Mouse (Mus musculus): ENCODE results near the gene Pde3a.

Pde3a gene

GRCm38 (mm10) chr6:141474223-141474622 is 225.2 kb downstream of the Pde3a start:
- ATAC-seq (ENCODE audit: insufficient number of reproducible peaks, low FRiP score, low TSS enrichment) = no peak

- ATAC-seq (ENCODE audit: insufficient number of reproducible peaks, low FRiP score, low TSS enrichment) = no peak
Observed at GRCm38 (mm10) chr6:141474696-141475095, 225.6 kb downstream of the Pde3a start.

DNA sequence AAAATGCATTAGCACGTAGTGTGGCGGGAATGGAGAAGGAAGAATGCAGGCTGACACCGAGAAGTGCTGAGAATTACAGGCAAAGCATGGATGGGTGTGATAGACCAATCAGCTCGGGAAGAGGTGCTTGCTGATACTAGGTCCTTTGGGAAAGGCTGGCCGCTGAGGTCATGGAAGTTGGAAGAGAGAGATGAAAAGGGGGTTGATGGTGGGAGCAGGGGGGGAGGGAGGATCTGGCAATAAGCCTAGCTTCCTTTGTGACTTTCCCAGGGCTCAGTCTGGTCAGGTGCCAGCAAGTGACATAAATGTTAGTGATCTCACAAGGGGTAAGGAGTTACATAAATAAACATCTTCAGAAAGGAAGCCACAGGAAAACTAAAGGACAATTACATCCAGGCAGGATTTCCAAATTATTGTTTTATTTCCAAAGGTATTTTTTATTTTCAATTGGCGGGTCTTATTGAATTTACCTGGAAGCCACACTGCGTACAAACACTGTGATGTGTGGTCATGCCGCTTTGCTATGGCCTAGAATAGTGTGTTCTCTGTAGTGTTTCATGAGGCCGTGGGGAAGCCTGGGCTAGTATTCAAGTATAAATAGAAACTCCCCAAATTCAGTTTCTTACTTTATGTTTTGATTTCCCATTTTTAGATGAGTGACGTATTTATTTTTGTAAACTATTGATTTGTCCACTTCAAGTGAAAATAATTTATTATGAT is 236.4 kb downstream of the Pde3a start:
- no peak for ATAC-seq (ENCODE audit: insufficient number of reproducible peaks, low FRiP score, low TSS enrichment)

DNA sequence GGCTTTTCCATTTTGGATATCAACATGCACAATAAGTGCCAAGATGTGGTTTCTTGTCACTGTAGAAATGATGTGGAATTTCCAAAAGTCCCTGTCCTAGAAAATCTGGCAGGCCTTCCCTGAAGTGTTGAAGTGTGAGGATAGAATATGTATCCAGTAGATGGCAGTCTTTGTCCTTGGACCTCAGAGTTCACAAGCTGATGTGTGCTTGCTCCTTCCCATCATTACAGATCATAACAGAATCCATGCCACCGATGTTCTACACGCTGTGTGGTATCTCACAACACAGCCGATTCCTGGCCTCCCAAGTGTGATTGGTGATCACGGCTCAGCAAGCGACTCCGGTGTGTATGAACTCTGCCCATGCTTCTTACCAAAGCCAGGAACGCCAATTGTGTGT is 238.2 kb downstream of the Pde3a start:
- peak; percentile 63; the same call in 1 of the 2 replicates for ATAC-seq (ENCODE audit: insufficient number of reproducible peaks, low FRiP score, low TSS enrichment)

DNA sequence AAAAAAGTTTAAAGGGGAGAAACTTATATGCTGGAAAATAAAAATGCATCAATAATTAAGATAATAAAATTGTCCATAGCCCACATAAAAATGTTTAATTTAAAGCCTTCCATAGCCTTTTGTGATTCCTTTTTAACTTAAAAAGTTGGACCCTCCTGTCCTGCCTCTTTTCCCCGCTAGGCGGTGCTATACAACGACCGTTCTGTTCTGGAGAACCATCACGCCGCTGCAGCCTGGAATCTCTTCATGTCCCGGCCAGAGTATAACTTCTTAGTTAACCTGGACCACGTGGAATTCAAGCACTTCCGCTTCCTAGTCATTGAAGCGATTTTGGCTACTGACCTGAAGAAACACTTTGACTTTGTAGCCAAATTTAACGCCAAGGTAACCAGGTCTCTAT is 239.6 kb downstream of the Pde3a start:
- no peak for ATAC-seq (ENCODE audit: insufficient number of reproducible peaks, low FRiP score, low TSS enrichment)

GRCm38 (mm10) chr6:141494909-141495308 is 245.8 kb downstream of the Pde3a start:
- ATAC-seq (ENCODE audit: insufficient number of reproducible peaks, low FRiP score, low TSS enrichment) = no peak

- no peak for ATAC-seq (ENCODE audit: insufficient number of reproducible peaks, low FRiP score, low TSS enrichment)
Observed at GRCm38 (mm10) chr6:141495634-141496418, 246.8 kb downstream of the Pde3a start.

GRCm38 (mm10) chr6:141499511-141499910 is 250.4 kb downstream of the Pde3a start:
- no peak for ATAC-seq (ENCODE audit: insufficient number of reproducible peaks, low FRiP score, low TSS enrichment)

- no peak for ATAC-seq (ENCODE audit: insufficient number of reproducible peaks, low FRiP score, low TSS enrichment)
Observed at GRCm38 (mm10) chr6:141501171-141501570, 252.1 kb downstream of the Pde3a start.

GRCm38 (mm10) chr6:141522541-141522940 is 273.5 kb downstream of the Pde3a start:
- no peak for ATAC-seq (ENCODE audit: insufficient number of reproducible peaks, low FRiP score, low TSS enrichment)

DNA sequence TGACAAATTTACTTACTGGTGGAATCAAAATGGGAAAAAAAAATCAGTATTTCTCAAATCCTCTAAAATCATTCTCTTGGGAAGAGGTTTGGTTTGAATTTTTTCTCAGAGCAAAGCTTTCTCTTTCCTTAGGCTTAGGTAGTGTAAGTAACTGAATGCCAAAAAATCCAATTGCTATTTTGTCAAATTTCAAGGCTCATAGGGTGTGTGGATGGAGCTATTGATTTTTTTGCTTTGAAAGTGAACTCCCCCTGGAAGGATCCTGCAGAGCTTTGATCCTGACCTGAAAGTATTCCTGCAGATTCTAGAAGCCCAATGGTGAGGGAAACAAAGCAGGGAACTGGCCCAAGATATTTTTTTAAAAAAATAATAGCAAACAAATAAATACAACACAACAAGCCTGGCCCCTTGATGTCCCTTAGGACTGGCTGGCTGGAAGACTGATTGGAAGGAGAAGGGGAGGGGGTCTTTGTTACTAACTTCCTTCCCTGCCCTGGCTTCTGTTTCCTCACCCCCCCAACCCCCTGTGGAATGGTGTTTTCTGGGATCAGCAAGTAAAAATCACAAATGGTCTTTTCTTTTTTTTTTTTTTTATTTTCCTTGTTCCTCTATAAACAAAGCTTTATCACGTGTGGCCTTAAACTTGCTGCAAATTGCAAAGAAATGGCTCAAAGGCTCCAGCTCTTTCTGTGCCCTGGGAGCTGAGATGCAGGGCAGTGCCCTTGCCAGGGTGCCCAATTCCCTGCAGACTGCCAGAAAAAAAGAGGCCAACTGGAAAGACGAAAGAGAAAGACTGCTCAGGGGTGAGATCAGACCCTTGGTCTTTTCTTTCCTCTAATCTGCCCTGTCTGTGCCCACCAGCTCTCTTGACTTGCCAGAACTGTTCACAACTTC is 274.9 kb downstream of the Pde3a start, which contains the start of gene Slco1c1:
TSS of gene Slco1c1 (plus strand) at position 622 of the 894 bp plus-strand sequence.
- ATAC-seq (ENCODE audit: insufficient number of reproducible peaks, low FRiP score, low TSS enrichment) = no peak

GRCm38 (mm10) chr6:141525787-141526186 is 276.7 kb downstream of the Pde3a start:
- ATAC-seq (ENCODE audit: insufficient number of reproducible peaks, low FRiP score, low TSS enrichment) = no peak

GRCm38 (mm10) chr6:141530865-141531264 is 281.8 kb downstream of the Pde3a start:
- no peak for ATAC-seq (ENCODE audit: insufficient number of reproducible peaks, low FRiP score, low TSS enrichment)

DNA sequence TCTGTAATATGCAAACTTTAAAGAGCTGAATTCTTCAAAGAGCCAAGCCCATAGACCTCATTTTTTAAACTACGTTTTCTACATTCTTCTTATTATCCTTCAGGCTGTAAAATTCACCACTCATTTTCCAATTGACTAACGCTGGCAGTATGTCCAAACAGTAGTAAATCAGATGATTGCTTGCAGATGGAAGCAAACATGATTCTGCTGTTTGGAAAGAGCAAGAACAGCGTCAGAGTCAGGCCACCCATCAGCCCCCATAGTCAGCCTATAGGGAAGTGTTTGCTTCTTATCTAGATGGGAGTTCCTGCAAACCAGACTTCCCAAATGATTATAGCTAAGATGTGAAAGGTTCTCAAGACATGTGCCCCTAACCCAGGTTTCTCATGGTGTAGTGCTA is 288.2 kb downstream of the Pde3a start:
- no peak for ATAC-seq (ENCODE audit: insufficient number of reproducible peaks, low FRiP score, low TSS enrichment)

GRCm38 (mm10) chr6:141541136-141541535 is 292.1 kb downstream of the Pde3a start:
- ATAC-seq (ENCODE audit: insufficient number of reproducible peaks, low FRiP score, low TSS enrichment) = no peak

- ATAC-seq (ENCODE audit: insufficient number of reproducible peaks, low FRiP score, low TSS enrichment) = no peak
Observed at GRCm38 (mm10) chr6:141543344-141543743, 294.3 kb downstream of the Pde3a start.
